Mouse (Mus musculus) stomach, postnatal 0 days (tissue): ENCODE measurements around the gene Atp1a3. TPM values are rescaled to one million over a fixed set of nuclear protein-coding genes. Genes with fewer than 3 reads are reported as not detected.

Experiments used
- ATAC-seq: fragments of 200-750 bp; cut with Nextera tagmentation; 2 replicates; pipeline ENCODE4 v1.8.0; 2017; ENCODE audit not compliant: low FRiP score, low TSS enrichment
- DNase-seq: peaks from one replicate; pipeline ENCODE4 v3.0.0-alpha.2; 2016; ENCODE audit warnings: low spot score
- H3K27ac ChIP-seq: fragments of 300-500 bp; sonication (generic); replicated peaks from 2 replicates; pipeline ENCODE4 v1.5.1; 2014; ENCODE audit warnings: mild to moderate bottlenecking, control low read depth
- H3K27me3 ChIP-seq: fragments of 300-500 bp; sonication (generic); 2 replicates; pipeline ENCODE4 v1.6.1; 2014; ENCODE audit warnings: low read length; ENCODE audit not compliant: control insufficient read depth, insufficient read depth
- H3K36me3 ChIP-seq: fragments of 300-500 bp; sonication (generic); 2 replicates; pipeline ENCODE4 v1.6.1; 2014; ENCODE audit warnings: low read length, mixed read lengths; ENCODE audit not compliant: control insufficient read depth, insufficient read depth
- H3K4me1 ChIP-seq: fragments of 300-500 bp; sonication (generic); replicated peaks from 2 replicates; pipeline ENCODE4 v1.6.1; 2014; ENCODE audit warnings: antibody characterized with exemption; ENCODE audit not compliant: control insufficient read depth, insufficient read depth
- H3K4me2 ChIP-seq: fragments of 300-500 bp; sonication (generic); replicated peaks from 2 replicates; pipeline ENCODE4 v1.6.1; 2014; ENCODE audit warnings: low read depth, mild to moderate bottlenecking, control low read depth, moderate library complexity
- H3K4me3 ChIP-seq: fragments of 300-500 bp; sonication (generic); 2 replicates; pipeline ENCODE4 v1.5.1; 2014; ENCODE audit warnings: low read depth, low read length, control low read depth
- H3K9ac ChIP-seq: fragments of 300-500 bp; sonication (generic); 2 replicates; pipeline ENCODE4 v1.6.1; 2014; ENCODE audit warnings: mild to moderate bottlenecking, low read length, control low read depth, mixed read lengths
- H3K9me3 ChIP-seq: fragments of 300-500 bp; sonication (generic); 2 replicates; pipeline ENCODE4 v1.6.1; 2016; ENCODE audit warnings: low read length; ENCODE audit not compliant: control insufficient read depth
- CTCF ChIP-seq: IDR thresholded peaks from 2 replicates; pipeline ENCODE4 v1.5.1; 2016; ENCODE audit warnings: antibody characterized with exemption, low read depth, mild to moderate bottlenecking, moderate library complexity
- EP300 ChIP-seq: optimal IDR thresholded peaks from 2 replicates; pipeline ENCODE3; 2016; ENCODE audit warnings: antibody characterized with exemption
- WGBS: fragments of 180-500 bp; shearing (Covaris S2); extraction: QIAGEN DNeasy Blood & Tissue Kit; methylation state at CpG from one replicate; pipeline ENCODE4 v1.1.7; 2014; 5-methylcytosine and 5-hydroxymethylcytosine counted together
- polyA plus RNA-seq: library from polyadenylated mRNA; unstranded; fragments of >200 nt; fragmentation: Nextera tagmentation; extraction: Ambion mirVana; gene quantifications from 2 replicates; pipeline ENCODE4 v1.2.1, GENCODE M21; 2015

Gene Atp1a3
- polyA plus RNA-seq, 1 experiment from 2014 or later = 1.6 TPM

GRCm38 (mm10) chr7:25000211-25000610 is 5.5 kb downstream of the Atp1a3 start:
- Histone ChIP-seq H3K4me3 (no peak overlapping the region), H3K27ac (no peak overlapping the region), H3K27me3 (no peaks in the 10 kb centered on the region), H3K4me1 (no peaks in the 10 kb centered on the region), H3K9me3 (no peaks in the 10 kb centered on the region), H3K4me2 (no peak overlapping the region), H3K9ac (no peak overlapping the region), H3K36me3 (no peaks in the 10 kb centered on the region)
- WGBS = 61% methylated on average over 7 of the region's 7 CpGs
- DNase-seq (no peak), ATAC-seq (no peak)
- TF ChIP-seq EP300 (no peak), CTCF (no peak)

- Histone ChIP-seq H3K9me3 (no peaks in the 10 kb centered on the region), H3K4me3 (no peak overlapping the region), H3K27me3 (no peaks in the 10 kb centered on the region), H3K4me1 (no peaks in the 10 kb centered on the region), H3K9ac (no peak overlapping the region), H3K4me2 (no peak overlapping the region), H3K27ac (no peak overlapping the region), H3K36me3 (no peaks in the 10 kb centered on the region)
- WGBS = 55% methylated on average over 6 of the region's 6 CpGs
- ATAC-seq (no peak), DNase-seq (no peak)
- TF ChIP-seq CTCF (no peak), EP300 (no peak)
Measured at GRCm38 (mm10) chr7:24993081-24993480, 12.7 kb downstream of the Atp1a3 start.

GRCm38 (mm10) chr7:24990478-24990877 is 15.3 kb downstream of the Atp1a3 start:
- 84% methylated on average over 8 of the region's 8 CpGs for WGBS
- no peak for TF ChIP-seq CTCF
- no peak for TF ChIP-seq EP300
- H3K9ac ChIP-seq = no peak overlapping the region
- H3K27ac ChIP-seq = no peak overlapping the region
- no peak overlapping the region for H3K4me3 ChIP-seq
- ATAC-seq = no peak
- no peaks in the 10 kb centered on the region for H3K27me3 ChIP-seq
- no peaks in the 10 kb centered on the region for H3K4me1 ChIP-seq
- H3K36me3 ChIP-seq = no peaks in the 10 kb centered on the region
- DNase-seq = no peak
- no peak overlapping the region for H3K4me2 ChIP-seq
- no peaks in the 10 kb centered on the region for H3K9me3 ChIP-seq

GRCm38 (mm10) chr7:24987941-24988340 is 17.8 kb downstream of the Atp1a3 start:
- H3K9ac ChIP-seq = no peak overlapping the region
- H3K9me3 ChIP-seq = no peaks in the 10 kb centered on the region
- H3K4me2 ChIP-seq = no peak overlapping the region
- TF ChIP-seq CTCF (no peak), EP300 (no peak)
- no peak overlapping the region for H3K27ac ChIP-seq
- no peaks in the 10 kb centered on the region for H3K27me3 ChIP-seq
- no peaks in the 10 kb centered on the region for H3K36me3 ChIP-seq
- H3K4me1 ChIP-seq = no peaks in the 10 kb centered on the region
- DNase-seq = no peak
- no peak overlapping the region for H3K4me3 ChIP-seq
- WGBS = 82% methylated on average over 14 of the region's 14 CpGs
- no peak for ATAC-seq

- Histone ChIP-seq H3K4me2 (no peak overlapping the region), H3K4me3 (no peak overlapping the region), H3K9ac (no peak overlapping the region), H3K27me3 (no peaks in the 10 kb centered on the region), H3K4me1 (no peaks in the 10 kb centered on the region), H3K9me3 (no peaks in the 10 kb centered on the region), H3K27ac (no peak overlapping the region), H3K36me3 (no peaks in the 10 kb centered on the region)
- TF ChIP-seq CTCF = peak; percentile 33; the same call in 1 of the 2 replicates
- TF ChIP-seq EP300 = no peak
- ATAC-seq (no peak), DNase-seq (no peak)
- WGBS = 74% methylated on average over 5 of the region's 5 CpGs
Measured at GRCm38 (mm10) chr7:24985799-24986198, 20.0 kb downstream of the Atp1a3 start.

- Histone ChIP-seq H3K4me3 (no peak overlapping the region), H3K9me3 (no peaks in the 10 kb centered on the region), H3K4me1 (no peaks in the 10 kb centered on the region), H3K9ac (no peak overlapping the region), H3K36me3 (no peaks in the 10 kb centered on the region), H3K4me2 (no peak overlapping the region), H3K27me3 (no peaks in the 10 kb centered on the region), H3K27ac (no peak overlapping the region)
- 89% methylated on average over 2 of the region's 2 CpGs for WGBS
- no peak for DNase-seq
- ATAC-seq = no peak
- TF ChIP-seq EP300 (no peak), CTCF (no peak)
Measured at GRCm38 (mm10) chr7:24984307-24984706, 21.5 kb downstream of the Atp1a3 start.
